Mouse (Mus musculus) sigmoid colon, adult 10 weeks (tissue): Measurements from ENCODE around the gene Lrrc20. TPM values are rescaled to one million over a fixed set of nuclear protein-coding genes. Genes with fewer than 3 reads are reported as not detected.

Experiments
- polyA plus RNA-seq: library from polyadenylated mRNA; stranded (reverse); fragments of 350-450 nt; fragmentation: Illumina TruSeq; extraction: RNeasy Lipid Tissue Mini Kit (QIAGEN cat#74804); gene quantifications from one replicate; pipeline ENCODE4 v1.2.3, GENCODE M21; 2014; ENCODE audit warnings: low read depth, low replicate concordance

The Lrrc20 gene
- 2.2 TPM for polyA plus RNA-seq

GRCm38 (mm10) chr10:61475594-61476439 is at the start of gene Lrrc20:
Gene Lrrc20 (plus strand): TSS chr10:61475801.

GRCm38 (mm10) chr10:61452645-61453044 is 23.0 kb upstream of the Lrrc20 start, which contains the start of gene Eif4ebp2:
Gene Eif4ebp2 (minus strand): TSS chr10:61452661.

Other genes with a start within 250 kb of the Lrrc20 start
- gene Adamts14, start 202.4 kb upstream of the Lrrc20 start, polyA plus RNA-seq = not detected
- 0.16 TPM for gene Prf1, start 178.0 kb upstream of the Lrrc20 start, polyA plus RNA-seq
- 0.54 TPM for gene Pald1, start 92.3 kb upstream of the Lrrc20 start, polyA plus RNA-seq
- not detected for gene Nodal, start 57.8 kb upstream of the Lrrc20 start, polyA plus RNA-seq
- 43.8 TPM for gene Eif4ebp2, start 23.1 kb upstream of the Lrrc20 start, polyA plus RNA-seq
- gene Npffr1, start 119.7 kb downstream of the Lrrc20 start, polyA plus RNA-seq = not detected
- gene Ppa1, start 172.8 kb downstream of the Lrrc20 start, polyA plus RNA-seq = 391 TPM
- 212 TPM for gene Sar1a, start 204.5 kb downstream of the Lrrc20 start, polyA plus RNA-seq
- 0.73 TPM for gene Tysnd1, start 219.7 kb downstream of the Lrrc20 start, polyA plus RNA-seq
- gene Aifm2, start 239.5 kb downstream of the Lrrc20 start, polyA plus RNA-seq = 3.1 TPM